Mouse (Mus musculus) limb, embryonic 12.5 days (tissue): ENCODE data around the gene 4930590J08Rik. TPM values are rescaled to one million over a fixed set of nuclear protein-coding genes. Genes with fewer than 3 reads are reported as not detected.
"Not testable (repeated sequence)": the region's sequence is repeated elsewhere in the genome, so short reads cannot be mapped to it uniquely, and the experiment has no call there.

ENCODE experiments used
- ATAC-seq: fragments of 200-750 bp; cut with Nextera tagmentation; 2 replicates; pipeline ENCODE4 v1.8.0; 2017; ENCODE audit warnings: low read depth, moderate TSS enrichment; ENCODE audit not compliant: insufficient number of reproducible peaks, insufficient read depth, low FRiP score, low TSS enrichment
- H3K27ac ChIP-seq: fragments of 300-500 bp; sonication (generic); 2 replicates; pipeline ENCODE4 v1.5.1; 2016; ENCODE audit warnings: mild to moderate bottlenecking, moderate library complexity
- H3K27me3 ChIP-seq: fragments of 300-500 bp; sonication (generic); 2 replicates; pipeline ENCODE4 v1.6.1; 2016; ENCODE audit warnings: mild to moderate bottlenecking, moderate library complexity
- H3K36me3 ChIP-seq: fragments of 300-500 bp; sonication (generic); 2 replicates; pipeline ENCODE4 v1.6.1; 2016; ENCODE audit warnings: mild to moderate bottlenecking, moderate library complexity
- H3K4me1 ChIP-seq: fragments of 300-500 bp; sonication (generic); replicated peaks from 2 replicates; pipeline ENCODE4 v1.6.1; 2016
- H3K4me2 ChIP-seq: fragments of 300-500 bp; sonication (generic); 2 replicates; pipeline ENCODE4 v1.6.1; 2016; ENCODE audit warnings: mild to moderate bottlenecking, moderate library complexity
- H3K4me3 ChIP-seq: fragments of 300-500 bp; sonication (generic); replicated peaks from 2 replicates; pipeline ENCODE4 v1.5.1; 2016; ENCODE audit warnings: mild to moderate bottlenecking
- H3K9ac ChIP-seq: fragments of 300-500 bp; sonication (generic); replicated peaks from 2 replicates; pipeline ENCODE4 v1.6.1; 2016; ENCODE audit warnings: mild to moderate bottlenecking, moderate library complexity
- H3K9me3 ChIP-seq: fragments of 300-500 bp; sonication (generic); 2 replicates; pipeline ENCODE4 v1.6.1; 2016; ENCODE audit warnings: mild to moderate bottlenecking, moderate library complexity
- WGBS: fragments of 180-500 bp; shearing (Covaris S2); methylation state at CpG from one replicate; pipeline ENCODE4 v1.1.7; 2016; 5-methylcytosine and 5-hydroxymethylcytosine counted together
- polyA plus RNA-seq: library from polyadenylated mRNA; unstranded; fragments of >200 nt; fragmentation: Nextera tagmentation; extraction: Ambion mirVana; gene quantifications from 2 replicates; pipeline ENCODE4 v1.2.1, GENCODE M21; 2016

The 4930590J08Rik gene
- 0.46 and 0.54 TPM in 2 replicates for polyA plus RNA-seq

GRCm38 (mm10) chr6:91902509-91902908 is at the start of gene 4930590J08Rik:
TSS of gene 4930590J08Rik (plus strand) at chr6:91902809.
- H3K27ac ChIP-seq, H3K27me3 ChIP-seq, ATAC-seq, H3K9me3 ChIP-seq, H3K4me1 ChIP-seq, H3K4me3 ChIP-seq, H3K9ac ChIP-seq, H3K4me2 ChIP-seq: not testable (repeated sequence)
- peaks cover 43% of the 10 kb centered on the region for H3K36me3 ChIP-seq
- 93% methylated on average over 2 of the region's 2 CpGs for WGBS

GRCm38 (mm10) chr6:91858339-91858738 is 44.3 kb upstream of the 4930590J08Rik start:
- no peak overlapping the region for H3K27ac ChIP-seq
- no peak overlapping the region for H3K9ac ChIP-seq
- peaks cover 6% of the 10 kb centered on the region; the same call in 1 of the 2 replicates for H3K27me3 ChIP-seq
- H3K36me3 ChIP-seq: no peaks in the 10 kb centered on the region
- no peak for ATAC-seq
- WGBS: 86% methylated on average over 5 of the region's 5 CpGs
- H3K4me3 ChIP-seq: no peak overlapping the region
- no peak overlapping the region for H3K4me2 ChIP-seq
- H3K9me3 ChIP-seq: peaks cover 8% of the 10 kb centered on the region; the same call in 1 of the 2 replicates
- no peaks in the 10 kb centered on the region for H3K4me1 ChIP-seq

GRCm38 (mm10) chr6:91862848-91863247 is 39.8 kb upstream of the 4930590J08Rik start:
- H3K36me3 ChIP-seq: no peaks in the 10 kb centered on the region
- H3K4me1 ChIP-seq: no peaks in the 10 kb centered on the region
- no peak overlapping the region for H3K4me3 ChIP-seq
- no peak overlapping the region for H3K9ac ChIP-seq
- H3K27me3 ChIP-seq: 0 out of 2 replicates have a peak, but pooled peaks cover 3% of the 10 kb centered on the region
- no peak for ATAC-seq
- H3K4me2 ChIP-seq: no peak overlapping the region
- H3K27ac ChIP-seq: no peak overlapping the region
- peaks cover 8% of the 10 kb centered on the region; the same call in 1 of the 2 replicates for H3K9me3 ChIP-seq

DNA sequence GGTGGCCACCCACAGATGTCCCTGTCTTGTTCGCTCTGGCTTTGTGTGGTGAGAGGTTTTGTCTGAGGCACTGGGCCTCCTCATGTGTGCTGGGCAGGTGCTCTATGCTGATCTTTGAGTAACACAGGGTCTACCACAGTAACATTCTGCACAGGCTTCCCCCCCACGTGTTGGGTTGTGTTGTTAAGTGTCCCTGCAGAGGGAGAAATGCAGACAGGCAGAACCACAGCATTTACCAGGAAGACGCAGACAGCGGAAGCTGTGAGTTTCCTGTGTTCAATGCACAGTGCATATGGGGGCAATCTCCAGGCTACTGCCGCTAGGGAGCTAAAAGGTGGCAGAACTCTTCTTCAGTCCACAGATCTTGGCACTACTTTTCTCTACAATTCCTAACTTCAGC is 38.0 kb upstream of the 4930590J08Rik start:
- peaks cover 8% of the 10 kb centered on the region; the same call in 1 of the 2 replicates for H3K9me3 ChIP-seq
- 74% methylated on average over 5 of the region's 5 CpGs for WGBS
- H3K27ac ChIP-seq: no peak overlapping the region
- H3K4me3 ChIP-seq: no peak overlapping the region
- no peak for ATAC-seq
- no peak overlapping the region for H3K9ac ChIP-seq
- H3K27me3 ChIP-seq: 0 out of 2 replicates have a peak, but pooled peaks cover 3% of the 10 kb centered on the region
- H3K36me3 ChIP-seq: no peaks in the 10 kb centered on the region
- no peaks in the 10 kb centered on the region for H3K4me1 ChIP-seq
- H3K4me2 ChIP-seq: no peak overlapping the region

DNA sequence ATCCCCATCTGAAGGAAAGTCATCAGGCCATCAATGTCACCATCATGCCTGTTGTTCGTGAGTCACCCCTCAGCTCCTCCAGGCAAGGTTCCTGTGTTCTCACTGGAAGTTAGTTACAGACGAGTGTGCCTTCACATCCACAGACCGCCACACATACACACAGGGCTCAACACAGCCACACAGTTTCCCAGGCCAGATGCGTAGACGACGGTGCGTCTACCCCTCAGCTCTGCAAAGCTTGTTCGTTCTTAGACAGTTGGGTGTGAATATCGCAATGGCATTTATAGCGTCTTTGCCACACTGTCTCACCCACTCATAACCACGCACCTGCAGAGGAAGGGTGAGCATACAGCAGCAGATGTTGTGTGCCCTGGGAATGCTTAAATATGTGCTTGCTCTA is 37.0 kb upstream of the 4930590J08Rik start:
- no peak overlapping the region for H3K27ac ChIP-seq
- no peak overlapping the region for H3K4me2 ChIP-seq
- H3K9ac ChIP-seq: no peak overlapping the region
- H3K36me3 ChIP-seq: no peaks in the 10 kb centered on the region
- 0 out of 2 replicates have a peak, but pooled peaks cover 3% of the 10 kb centered on the region for H3K27me3 ChIP-seq
- H3K9me3 ChIP-seq: peaks cover 6% of the 10 kb centered on the region; the same call in 1 of the 2 replicates
- ATAC-seq: no peak
- H3K4me3 ChIP-seq: no peak overlapping the region
- H3K4me1 ChIP-seq: no peaks in the 10 kb centered on the region
- WGBS: 77% methylated on average over 11 of the region's 11 CpGs

- Histone ChIP-seq H3K4me2 (no peak overlapping the region), H3K27me3 (peaks cover 8% of the 10 kb centered on the region; the same call in 1 of the 2 replicates), H3K36me3 (no peaks in the 10 kb centered on the region), H3K4me3 (no peak overlapping the region), H3K9ac (no peak overlapping the region), H3K4me1 (no peaks in the 10 kb centered on the region), H3K27ac (no peak overlapping the region), H3K9me3 (no peaks in the 10 kb centered on the region)
- ATAC-seq: no peak
- 88% methylated on average over 5 of the region's 5 CpGs for WGBS
These were observed 34.5 kb upstream of the 4930590J08Rik start for GRCm38 (mm10) chr6:91868091-91868490.

GRCm38 (mm10) chr6:91872781-91873180 is 29.8 kb upstream of the 4930590J08Rik start:
- H3K27ac ChIP-seq: no peak overlapping the region
- ATAC-seq: no peak
- H3K9ac ChIP-seq: no peak overlapping the region
- no peaks in the 10 kb centered on the region for H3K9me3 ChIP-seq
- H3K36me3 ChIP-seq: no peaks in the 10 kb centered on the region
- no peaks in the 10 kb centered on the region for H3K4me1 ChIP-seq
- 71% methylated on average over 2 of the region's 2 CpGs for WGBS
- H3K27me3 ChIP-seq: peaks cover 15% of the 10 kb centered on the region; the same call in 1 of the 2 replicates
- H3K4me2 ChIP-seq: no peak overlapping the region
- H3K4me3 ChIP-seq: no peak overlapping the region

DNA sequence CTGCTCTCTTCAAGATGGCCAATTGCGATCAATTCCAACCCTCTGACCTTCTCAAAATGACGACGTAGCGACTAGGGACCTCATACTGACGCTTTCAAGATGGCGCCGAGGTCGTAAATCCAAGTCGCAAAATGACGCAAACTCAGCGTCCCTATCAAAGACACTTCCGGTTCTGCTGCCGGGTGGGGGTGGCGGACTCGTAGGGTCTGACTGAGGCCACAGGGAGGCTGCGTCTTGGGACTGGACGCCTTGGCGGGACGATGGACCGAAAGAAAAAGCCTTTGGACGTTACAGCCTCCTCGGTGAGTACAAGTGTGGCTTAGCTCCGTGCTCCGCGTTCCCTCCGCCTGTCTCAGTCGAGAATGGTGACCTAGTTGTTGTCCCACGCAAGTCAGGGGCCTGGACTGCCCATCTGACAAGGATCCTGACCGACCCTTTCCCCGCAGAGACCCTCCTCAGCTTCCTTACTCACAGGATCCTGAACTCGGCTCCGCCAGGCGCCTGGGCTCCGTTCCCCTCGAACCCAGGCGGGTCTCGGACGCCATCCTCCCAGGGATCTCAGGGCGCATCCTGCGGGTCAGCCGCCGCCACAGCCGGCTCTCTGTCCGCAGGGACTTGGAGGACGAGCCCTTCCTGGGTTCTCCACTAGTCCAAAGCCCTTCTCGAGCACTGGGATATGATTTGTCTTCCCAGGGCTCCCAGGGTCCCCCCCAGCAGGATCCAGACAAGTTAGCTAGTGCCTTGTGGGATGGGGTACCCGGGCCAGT is 24.5 kb upstream of the 4930590J08Rik start, which contains the start of gene Ccdc174:
Ccdc174 (plus strand) TSS at position 169 of the 767 bp plus-strand sequence.
- H3K4me1 ChIP-seq: peaks cover 14% of the 10 kb centered on the region
- H3K27ac ChIP-seq: peak within 1 kb of the TSS; percentile 32
- peak within 1 kb of the TSS; percentile 89 for H3K9ac ChIP-seq
- peak within 1 kb of the TSS; percentile 82 for H3K4me2 ChIP-seq
- peaks cover 9% of the 10 kb centered on the region; the same call in 1 of the 2 replicates for H3K27me3 ChIP-seq
- peaks cover 21% of the 10 kb centered on the region for H3K36me3 ChIP-seq
- ATAC-seq: peak; percentile 91
- WGBS: under 1% methylated on average over 47 of the region's 47 CpGs
- peak within 1 kb of the TSS; percentile 92 for H3K4me3 ChIP-seq
- H3K9me3 ChIP-seq: no peaks in the 10 kb centered on the region

DNA sequence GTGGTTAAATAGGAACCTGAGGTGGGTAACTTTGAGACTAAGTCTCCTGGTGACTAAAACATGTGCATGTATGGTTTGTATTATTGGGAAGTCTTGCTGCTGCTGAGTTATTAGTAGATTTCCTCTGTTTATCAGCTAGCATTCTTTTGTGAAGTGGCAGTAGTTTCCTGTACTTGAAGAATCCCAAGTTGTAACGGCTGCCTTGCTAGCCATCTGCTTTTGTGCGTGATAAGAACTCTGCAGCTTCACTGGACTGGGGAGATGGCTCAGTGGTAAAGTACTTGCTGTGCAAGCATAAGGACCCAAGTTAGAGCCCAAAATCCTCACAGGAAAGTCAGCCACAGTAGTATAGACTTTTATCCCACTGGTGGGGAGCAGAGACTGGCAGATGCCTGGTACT is 18.8 kb upstream of the 4930590J08Rik start:
- ATAC-seq: no peak
- Histone ChIP-seq H3K4me1 (peaks cover 10% of the 10 kb centered on the region), H3K36me3 (peaks cover 69% of the 10 kb centered on the region), H3K4me2 (no peak overlapping the region), H3K4me3 (no peak overlapping the region), H3K27ac (no peak overlapping the region), H3K27me3 (no peaks in the 10 kb centered on the region), H3K9me3 (no peaks in the 10 kb centered on the region), H3K9ac (no peak overlapping the region)
- WGBS: 85% methylated on average over 2 of the region's 2 CpGs

DNA sequence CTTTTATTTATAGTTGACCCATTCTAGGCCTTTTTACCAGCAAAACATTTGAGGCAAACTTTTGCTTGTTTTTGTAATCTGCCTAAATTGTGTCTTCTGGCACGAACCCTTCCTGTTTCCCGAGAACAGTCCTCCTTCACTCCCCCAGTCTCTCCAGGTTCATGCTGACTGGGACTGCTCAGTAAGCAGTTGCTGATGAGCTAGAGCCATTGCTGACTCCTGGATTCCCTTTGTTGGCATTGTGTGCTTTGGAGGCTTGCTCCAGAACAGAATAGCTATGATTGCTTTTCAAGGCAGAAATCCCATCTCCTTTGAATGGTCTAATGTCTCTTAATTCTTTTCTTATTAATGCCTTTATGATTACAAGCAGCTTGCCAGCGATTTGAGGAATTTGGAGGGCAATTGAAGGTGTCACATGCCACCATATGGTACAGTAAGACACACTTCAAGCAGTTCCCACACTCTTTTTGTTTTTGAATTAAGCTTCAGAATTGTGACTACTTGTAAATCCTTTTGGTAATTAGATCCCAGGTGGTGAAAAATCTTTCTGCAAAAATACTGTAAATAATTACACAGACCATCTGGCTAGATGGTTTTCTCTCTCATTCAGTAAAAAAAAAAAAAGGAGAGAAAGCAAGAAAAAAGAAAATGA is 13.2 kb upstream of the 4930590J08Rik start:
- Histone ChIP-seq H3K27ac (no peak overlapping the region), H3K27me3 (no peaks in the 10 kb centered on the region), H3K9me3 (no peaks in the 10 kb centered on the region), H3K4me1 (no peaks in the 10 kb centered on the region), H3K4me2 (no peak overlapping the region), H3K36me3 (peaks cover 85% of the 10 kb centered on the region), H3K4me3 (no peak overlapping the region), H3K9ac (no peak overlapping the region)
- ATAC-seq: no peak
- WGBS: 71% methylated on average over 3 of the region's 3 CpGs

- H3K4me2 ChIP-seq: no peak overlapping the region
- H3K27me3 ChIP-seq: no peaks in the 10 kb centered on the region
- 93% methylated on average over 5 of the region's 5 CpGs for WGBS
- H3K4me1 ChIP-seq: no peaks in the 10 kb centered on the region
- no peak overlapping the region for H3K9ac ChIP-seq
- no peak overlapping the region for H3K27ac ChIP-seq
- peaks cover 88% of the 10 kb centered on the region for H3K36me3 ChIP-seq
- no peaks in the 10 kb centered on the region for H3K9me3 ChIP-seq
- ATAC-seq: no peak
- no peak overlapping the region for H3K4me3 ChIP-seq
These were observed 12.0 kb upstream of the 4930590J08Rik start for GRCm38 (mm10) chr6:91890615-91891014.
